Mouse (Mus musculus) midbrain, embryonic 13.5 days (tissue): ENCODE data around the gene Usp35. TPM values are rescaled to one million over a fixed set of nuclear protein-coding genes. Genes with fewer than 3 reads are reported as not detected.
A peak's percentile ranks its signal among the peaks of the same experiment; 100 is the strongest.

Experiments used
- ATAC-seq: fragments of 200-750 bp; cut with Nextera tagmentation; 2 replicates; pipeline ENCODE4 v1.8.0; 2017; ENCODE audit warnings: mild to moderate bottlenecking, moderate TSS enrichment, moderate library complexity
- H3K27ac ChIP-seq: fragments of 300-500 bp; sonication (generic); 2 replicates; pipeline ENCODE4 v1.5.1; 2015; ENCODE audit warnings: inconsistent platforms, mild to moderate bottlenecking, moderate library complexity
- H3K27me3 ChIP-seq: fragments of 300-500 bp; sonication (generic); 2 replicates; pipeline ENCODE4 v1.6.1; 2015; ENCODE audit warnings: mild to moderate bottlenecking, inconsistent platforms
- H3K36me3 ChIP-seq: fragments of 300-500 bp; sonication (generic); 2 replicates; pipeline ENCODE4 v1.6.1; 2015; ENCODE audit warnings: mild to moderate bottlenecking, inconsistent platforms
- H3K4me1 ChIP-seq: fragments of 300-500 bp; sonication (generic); replicated peaks from 2 replicates; pipeline ENCODE4 v1.6.1; 2015; ENCODE audit warnings: inconsistent platforms
- H3K4me2 ChIP-seq: fragments of 300-500 bp; sonication (generic); replicated peaks from 2 replicates; pipeline ENCODE4 v1.6.1; 2015; ENCODE audit warnings: moderate library complexity, mild to moderate bottlenecking, inconsistent platforms
- H3K4me3 ChIP-seq: fragments of 300-500 bp; sonication (generic); replicated peaks from 2 replicates; pipeline ENCODE4 v1.5.1; 2015; ENCODE audit warnings: mild to moderate bottlenecking, inconsistent platforms
- H3K9ac ChIP-seq: fragments of 300-500 bp; sonication (generic); replicated peaks from 2 replicates; pipeline ENCODE4 v1.6.1; 2015; ENCODE audit warnings: mild to moderate bottlenecking, inconsistent platforms
- H3K9me3 ChIP-seq: fragments of 300-500 bp; sonication (generic); 2 replicates; pipeline ENCODE4 v1.6.1; 2016; ENCODE audit warnings: mild to moderate bottlenecking, inconsistent platforms
- WGBS: fragments of 180-500 bp; shearing (Covaris S2); methylation state at CpG from one replicate; pipeline ENCODE4 v1.1.7; 2015; 5-methylcytosine and 5-hydroxymethylcytosine counted together
- polyA plus RNA-seq: library from polyadenylated mRNA; unstranded; fragments of >200 nt; fragmentation: Nextera tagmentation; extraction: Ambion mirVana; gene quantifications from 2 replicates; pipeline ENCODE4 v1.2.1, GENCODE M21; 2015

Usp35 gene
- polyA plus RNA-seq, 1 experiment from 2014 or later: 2.8 TPM

DNA sequence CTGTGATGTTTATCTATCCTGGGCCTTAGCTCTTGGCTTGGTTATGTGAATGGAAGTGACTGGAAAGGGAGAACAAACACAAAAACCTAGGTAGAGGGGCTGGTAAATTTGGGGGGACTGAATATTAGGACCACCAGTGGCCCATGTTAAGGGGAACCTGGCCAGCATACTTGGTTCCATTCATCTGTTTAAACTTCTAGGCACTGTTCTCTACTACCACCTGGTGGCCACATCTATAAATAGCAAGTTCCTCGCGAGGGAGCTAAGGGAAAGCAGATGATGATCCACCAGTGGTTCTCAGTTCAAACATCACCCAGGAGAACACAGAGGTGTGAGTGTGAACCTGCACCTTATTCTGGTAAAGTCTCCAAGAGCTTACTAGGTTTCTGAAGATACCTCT, 34.4 kb downstream of the Usp35 start:
- H3K9ac ChIP-seq: no peak overlapping the region
- peak; percentile 72 for ATAC-seq
- WGBS: 2% methylated on average over 2 of the region's 2 CpGs

GRCm38 (mm10) chr7:97296986-97297385, 34.8 kb downstream of the Usp35 start:
- Histone ChIP-seq H3K27me3 (no peaks in the 10 kb centered on the region), H3K9ac (no peak overlapping the region), H3K4me3 (no peak overlapping the region), H3K27ac (no peak overlapping the region), H3K36me3 (peaks cover 22% of the 10 kb centered on the region; the same call in 1 of the 2 replicates), H3K4me2 (no peak overlapping the region), H3K9me3 (no peaks in the 10 kb centered on the region), H3K4me1 (no peaks in the 10 kb centered on the region)
- 0 out of 2 replicates have a peak, but pooled peaks have one; percentile 27 for ATAC-seq
- WGBS: 54% methylated on average over 2 of the region's 2 CpGs

More for the DNA sequence above, 34.4 kb downstream of the Usp35 start:
- H3K27ac ChIP-seq: no peak overlapping the region
- no peak overlapping the region for H3K4me3 ChIP-seq
- no peaks in the 10 kb centered on the region for H3K4me1 ChIP-seq
- H3K4me2 ChIP-seq: no peak overlapping the region
- H3K36me3 ChIP-seq: peaks cover 25% of the 10 kb centered on the region; the same call in 1 of the 2 replicates
- no peaks in the 10 kb centered on the region for H3K27me3 ChIP-seq
- no peaks in the 10 kb centered on the region for H3K9me3 ChIP-seq

DNA sequence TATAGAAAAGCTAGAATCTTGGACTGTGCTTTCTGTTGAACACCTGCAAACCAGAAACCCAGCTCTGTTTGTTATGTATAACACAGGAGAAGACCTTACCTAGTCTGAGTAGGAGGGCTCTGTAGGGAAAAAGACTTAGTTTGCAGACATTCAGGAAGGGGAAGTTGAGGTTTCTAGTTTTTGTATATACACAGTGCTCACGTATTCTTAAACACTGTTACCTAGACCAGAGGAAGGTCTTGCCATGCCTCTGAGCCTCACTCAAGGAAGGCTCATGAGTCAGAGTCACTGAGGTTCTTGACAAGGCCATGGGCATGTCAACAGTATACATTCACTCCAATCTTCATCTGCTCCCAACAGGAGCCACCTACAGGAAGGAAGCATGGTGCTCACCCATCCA, 60.8 kb downstream of the Usp35 start:
- no peak for ATAC-seq
- no peaks in the 10 kb centered on the region for H3K9me3 ChIP-seq
- 81% methylated on average over 1 of the region's 1 CpGs for WGBS
- H3K4me1 ChIP-seq: no peaks in the 10 kb centered on the region
- no peak overlapping the region for H3K4me3 ChIP-seq
- H3K4me2 ChIP-seq: no peak overlapping the region
- no peaks in the 10 kb centered on the region for H3K27me3 ChIP-seq
- peaks cover 4% of the 10 kb centered on the region; the same call in 1 of the 2 replicates for H3K36me3 ChIP-seq
- no peak overlapping the region for H3K9ac ChIP-seq
- no peak overlapping the region for H3K27ac ChIP-seq

- Histone ChIP-seq H3K27ac (no peak overlapping the region), H3K4me1 (no peaks in the 10 kb centered on the region), H3K9me3 (no peaks in the 10 kb centered on the region), H3K36me3 (peaks cover 4% of the 10 kb centered on the region; the same call in 1 of the 2 replicates), H3K27me3 (no peaks in the 10 kb centered on the region), H3K9ac (no peak overlapping the region), H3K4me2 (no peak overlapping the region), H3K4me3 (no peak overlapping the region)
- no peak for ATAC-seq
Observed at GRCm38 (mm10) chr7:97270367-97270766, 61.5 kb downstream of the Usp35 start.

- H3K4me2 ChIP-seq: no peak overlapping the region
- H3K36me3 ChIP-seq: no peaks in the 10 kb centered on the region
- 88% methylated on average over 1 of the region's 1 CpGs for WGBS
- ATAC-seq: no peak
- no peak overlapping the region for H3K27ac ChIP-seq
- H3K27me3 ChIP-seq: no peaks in the 10 kb centered on the region
- H3K9me3 ChIP-seq: no peaks in the 10 kb centered on the region
- no peak overlapping the region for H3K4me3 ChIP-seq
- no peak overlapping the region for H3K9ac ChIP-seq
- H3K4me1 ChIP-seq: 0 out of 2 replicates have a peak, but pooled peaks cover under 1% of the 10 kb centered on the region
Observed at GRCm38 (mm10) chr7:97262541-97262940, 69.3 kb downstream of the Usp35 start.

Other genes starting within 250 kb of the Usp35 start
- 6.9 and 8.3 TPM in 2 replicates for gene Kctd21, start 307 bp upstream of the Usp35 start, polyA plus RNA-seq
- gene Alg8, start 39.6 kb upstream of the Usp35 start, polyA plus RNA-seq: 19.5 and 22.2 TPM in 2 replicates
- 395 and 403 TPM in 2 replicates for gene Ndufc2, start 68.0 kb upstream of the Usp35 start, polyA plus RNA-seq
- gene Thrsp, start 85.7 kb upstream of the Usp35 start, polyA plus RNA-seq: 0.81 and 0.89 TPM in 2 replicates
- gene Kctd14, start 119.3 kb upstream of the Usp35 start, polyA plus RNA-seq: 1.5 and 1.6 TPM in 2 replicates
- gene Ints4, start 148.9 kb upstream of the Usp35 start, polyA plus RNA-seq: 45.9 and 48.8 TPM in 2 replicates
- gene Aamdc, start 247.5 kb upstream of the Usp35 start, polyA plus RNA-seq: 46.6 and 50.5 TPM in 2 replicates
- gene Rsf1, start 247.9 kb upstream of the Usp35 start, polyA plus RNA-seq: 35.6 and 40.9 TPM in 2 replicates